8 mouse cellular contexts compared by ENCODE assay signal in genomic region chr14:8218730-8219380, GRCm38 (mm10). TPM values are rescaled to one million over a fixed set of nuclear protein-coding genes. Genes with fewer than 3 reads are reported as not detected.
DNase-seq lines count a peak whose midpoint lies in the region; ATAC-seq and TF ChIP-seq lines count a peak whose summit lies in the region.
"Had no signal": no experiment of that assay in that cellular context is flagged by ENCODE, and none has a peak within 500 bp of the region (broad histone marks: within the 10 kb centered on the region; RNA-seq: fewer than 3 reads in every experiment).

No protein-coding gene starts in this region.

- H3K4me1 ChIP-seq in cerebellum, adult 2 months (ENCODE audit: control insufficient read depth, insufficient read depth, low read length), result peaks cover 24% of the 10 kb centered on the region; the same call in 1 of the 2 replicates
- peaks cover 5% of the 10 kb centered on the region; the same call in 1 of the 2 replicates for H3K4me1 ChIP-seq in forebrain, postnatal 0 days (ENCODE audit: insufficient read depth)
- H3K4me1 ChIP-seq in midbrain, embryonic 13.5 days (replicated peaks), result peaks cover 37% of the 10 kb centered on the region

- WGBS in cerebellum, adult 2 months, result 5% methylated on average over 10 of the region's 10 CpGs
- 15% methylated on average over 10 of the region's 10 CpGs for WGBS in forebrain, postnatal 0 days
- 5% methylated on average over 10 of the region's 10 CpGs for WGBS in midbrain, embryonic 13.5 days

- H3K9ac ChIP-seq in forebrain, postnatal 0 days, result no peak overlapping the region
- no peak overlapping the region for H3K9ac ChIP-seq in midbrain, embryonic 13.5 days (replicated peaks)

- no peaks in the 10 kb centered on the region for H3K9me3 ChIP-seq in forebrain, postnatal 0 days (ENCODE audit: low read length)
- H3K9me3 ChIP-seq in midbrain, embryonic 13.5 days, result no peaks in the 10 kb centered on the region

- no peak for TF ChIP-seq CTCF in cerebellum, adult 2 months (IDR thresholded peaks at IDR 0.05; ENCODE audit: borderline replicate concordance, insufficient read depth, low read depth, low read length)
- TF ChIP-seq CTCF in forebrain, postnatal 0 days (IDR thresholded peaks at IDR 0.05; ENCODE audit: low read depth), result no peak

- H3K4me2 ChIP-seq in forebrain, postnatal 0 days (ENCODE audit: low read depth), result peak overlapping the region; percentile 3; the same call in 1 of the 2 replicates
- H3K4me2 ChIP-seq in midbrain, embryonic 13.5 days (replicated peaks), result peak overlapping the region; percentile 3; the same call in 1 of the 2 replicates

- H3K4me3 ChIP-seq in cerebellum, adult 2 months (replicated peaks; ENCODE audit: insufficient read depth, low read depth, low read length), result peak overlapping the region; percentile 38
- H3K4me3 ChIP-seq in forebrain, postnatal 0 days (ENCODE audit: low read depth, low read length), result no peak overlapping the region
- no peak overlapping the region for H3K4me3 ChIP-seq in midbrain, embryonic 13.5 days (replicated peaks)

- no peak for TF ChIP-seq POLR2A in cerebellum, adult 2 months (IDR thresholded peaks at IDR 0.05; ENCODE audit: borderline replicate concordance, insufficient read depth, low read length)

- H3K36me3 ChIP-seq in forebrain, postnatal 0 days (ENCODE audit: insufficient read depth), result peaks cover 12% of the 10 kb centered on the region
- H3K36me3 ChIP-seq in midbrain, embryonic 13.5 days, result peaks cover 11% of the 10 kb centered on the region

- no peaks in the 10 kb centered on the region for H3K27me3 ChIP-seq in cerebellum, adult 2 months (ENCODE audit: control insufficient read depth, insufficient read depth, low read length)
- no peaks in the 10 kb centered on the region for H3K27me3 ChIP-seq in forebrain, postnatal 0 days (ENCODE audit: insufficient read depth, low read length)
- H3K27me3 ChIP-seq in midbrain, embryonic 13.5 days, result peaks cover 43% of the 10 kb centered on the region

- H3K27ac ChIP-seq in cerebellum, adult 2 months (ENCODE audit: insufficient read depth, low read length), result peak overlapping the region; percentile 96
- H3K27ac ChIP-seq in forebrain, postnatal 0 days (ENCODE audit: low read depth, low read length), result peak overlapping the region; percentile 45; the same call in 1 of the 2 replicates
- peak overlapping the region; percentile 19 for H3K27ac ChIP-seq in midbrain, embryonic 13.5 days

- DNase-seq in Muller cell, postnatal 12 days (ENCODE audit: inconsistent ontology term), result peak; percentile 81
- DNase-seq in cerebellum, adult 2 months, result peak; percentile 70 to 82
- peak; percentile 36 for DNase-seq in forebrain, postnatal 0 days
- no peak for DNase-seq in thymus, postnatal 4 days
- DNase-seq in ovary, postnatal 14 days (ENCODE audit: low spot score), result no peak
- DNase-seq in urinary bladder, postnatal 10 days (ENCODE audit: low spot score), result no peak

- peak; percentile 23 for ATAC-seq in forebrain, postnatal 0 days
- no peak for ATAC-seq in midbrain, embryonic 13.5 days

RNA-seq across cellular contexts. Expression of gene Kctd6, which starts 4.9 kb away (rescaled TPM):
- 35.0 and 35.8 TPM in 2 replicates for polyA plus RNA-seq in cerebellum, adult 2 months (2012; rRNA removed)
- 19.3 and 27.0 TPM in 2 replicates for total RNA-seq in forebrain, postnatal 0 days (2014; rRNA removed)
- polyA plus RNA-seq in forebrain, postnatal 0 days (2015; fragmentation: Nextera tagmentation; extraction: Ambion mirVana), result 37.0 and 42.0 TPM in 2 replicates
- polyA plus RNA-seq in midbrain, embryonic 13.5 days (2015; fragmentation: Nextera tagmentation; extraction: Ambion mirVana), result 4.6 and 5.2 TPM in 2 replicates

RNA-seq across cellular contexts. Expression of gene Acox2, which starts 40.3 kb away (rescaled TPM):
- polyA plus RNA-seq in cerebellum, adult 2 months (2012; rRNA removed), result 0.41 and 0.55 TPM in 2 replicates
- total RNA-seq in forebrain, postnatal 0 days (2014; rRNA removed), result 0.14 TPM in 1 of 2 replicates, not detected in the other
- 0.31 and 0.59 TPM in 2 replicates for polyA plus RNA-seq in forebrain, postnatal 0 days (2015; fragmentation: Nextera tagmentation; extraction: Ambion mirVana)
- not detected in 2 replicates for polyA plus RNA-seq in midbrain, embryonic 13.5 days (2015; fragmentation: Nextera tagmentation; extraction: Ambion mirVana)
- total RNA-seq: hematopoietic stem cell, adult 5-6 weeks had no signal

RNA-seq across cellular contexts. Expression of gene Pdhb, which starts 46.0 kb away (rescaled TPM):
- polyA plus RNA-seq in cerebellum, adult 2 months (2012; rRNA removed), result 275 and 279 TPM in 2 replicates
- total RNA-seq in forebrain, postnatal 0 days (2014; rRNA removed), result 151 and 183 TPM in 2 replicates
- 249 and 263 TPM in 2 replicates for polyA plus RNA-seq in forebrain, postnatal 0 days (2015; fragmentation: Nextera tagmentation; extraction: Ambion mirVana)
- 254 TPM in 2 replicates for polyA plus RNA-seq in midbrain, embryonic 13.5 days (2015; fragmentation: Nextera tagmentation; extraction: Ambion mirVana)

Comparison
In these comparisons a context has a peak if more than half of its experiments do, and no peak if none do; other contexts are left out.
1. DNase-seq: peak in Muller cell, postnatal 12 days (single experiment), cerebellum, adult 2 months (2 of 2) and forebrain, postnatal 0 days (single experiment); none in thymus, postnatal 4 days (single experiment), ovary, postnatal 14 days (single experiment) and urinary bladder, postnatal 10 days (single experiment).
2. H3K27ac ChIP-seq: peak in every context shown above with its lines; median percentile 96 in cerebellum, adult 2 months; 45 in forebrain, postnatal 0 days; 19 in midbrain, embryonic 13.5 days.